Mouse (Mus musculus) kidney, embryonic 16.5 days (tissue): ENCODE results near the gene Tecpr2. TPM values are rescaled to one million over a fixed set of nuclear protein-coding genes. Genes with fewer than 3 reads are reported as not detected.

Source experiments
- ATAC-seq: fragments of 200-750 bp; cut with Nextera tagmentation; 2 replicates; pipeline ENCODE4 v1.8.0; 2017; ENCODE audit warnings: moderate TSS enrichment; ENCODE audit not compliant: low FRiP score, low TSS enrichment
- H3K27ac ChIP-seq: fragments of 300-500 bp; sonication (generic); 2 replicates; pipeline ENCODE4 v1.5.1; 2014; ENCODE audit warnings: low read length
- H3K27me3 ChIP-seq: fragments of 300-500 bp; sonication (generic); 2 replicates; pipeline ENCODE4 v1.6.1; 2014; ENCODE audit warnings: low read length, control low read depth, mixed read lengths; ENCODE audit not compliant: insufficient read depth
- H3K36me3 ChIP-seq: fragments of 300-500 bp; sonication (generic); 2 replicates; pipeline ENCODE4 v1.6.1; 2014; ENCODE audit warnings: low read length, control low read depth, mixed read lengths; ENCODE audit not compliant: insufficient read depth
- H3K4me1 ChIP-seq: fragments of 300-500 bp; sonication (generic); 2 replicates; pipeline ENCODE4 v1.6.1; 2014; ENCODE audit warnings: low read length, control low read depth, mixed read lengths; ENCODE audit not compliant: insufficient read depth
- H3K4me2 ChIP-seq: fragments of 300-500 bp; sonication (generic); replicated peaks from 2 replicates; pipeline ENCODE4 v1.6.1; 2014; ENCODE audit warnings: low read depth, low read length
- H3K4me3 ChIP-seq: fragments of 300-500 bp; sonication (generic); 2 replicates; pipeline ENCODE4 v1.5.1; 2014; ENCODE audit warnings: mild to moderate bottlenecking, low read length
- H3K9ac ChIP-seq: fragments of 300-500 bp; sonication (generic); replicated peaks from 2 replicates; pipeline ENCODE4 v1.6.1; 2014; ENCODE audit warnings: low read length
- H3K9me3 ChIP-seq: fragments of 300-500 bp; sonication (generic); 2 replicates; pipeline ENCODE4 v1.6.1; 2016; ENCODE audit warnings: low read length, control low read depth
- WGBS: fragments of 180-500 bp; shearing (Covaris S2); extraction: QIAGEN DNeasy Blood & Tissue Kit; methylation state at CpG from one replicate; pipeline ENCODE4 v1.1.7; 2014; 5-methylcytosine and 5-hydroxymethylcytosine counted together
- polyA plus RNA-seq: library from polyadenylated mRNA; unstranded; fragments of >200 nt; fragmentation: Nextera tagmentation; extraction: Ambion mirVana; gene quantifications from 2 replicates; pipeline ENCODE4 v1.2.1, GENCODE M21; 2015

The Tecpr2 gene
- polyA plus RNA-seq, 1 experiment from 2014 or later: 3.6 TPM

GRCm38 (mm10) chr12:110974295-110974694, 85.2 kb downstream of the Tecpr2 start:
- WGBS: 93% methylated on average over 7 of the region's 7 CpGs
- ATAC-seq: no peak
- H3K27ac ChIP-seq: no peak overlapping the region

GRCm38 (mm10) chr12:110974726-110975125, 85.7 kb downstream of the Tecpr2 start:
- peaks cover 20% of the 10 kb centered on the region for H3K36me3 ChIP-seq
- no peak overlapping the region for H3K27ac ChIP-seq
- peaks cover 10% of the 10 kb centered on the region for H3K4me1 ChIP-seq
- no peak for ATAC-seq
- no peaks in the 10 kb centered on the region for H3K27me3 ChIP-seq
- WGBS: 88% methylated on average over 6 of the region's 6 CpGs
- no peaks in the 10 kb centered on the region for H3K9me3 ChIP-seq
- no peak overlapping the region for H3K4me2 ChIP-seq
- no peak overlapping the region for H3K4me3 ChIP-seq
- no peak overlapping the region for H3K9ac ChIP-seq

More at GRCm38 (mm10) chr12:110974295-110974694, 85.2 kb downstream of the Tecpr2 start:
- no peak overlapping the region for H3K4me2 ChIP-seq
- H3K9me3 ChIP-seq: no peaks in the 10 kb centered on the region
- no peak overlapping the region for H3K4me3 ChIP-seq
- H3K27me3 ChIP-seq: no peaks in the 10 kb centered on the region
- H3K4me1 ChIP-seq: peaks cover 6% of the 10 kb centered on the region
- H3K9ac ChIP-seq: no peak overlapping the region
- peaks cover 23% of the 10 kb centered on the region for H3K36me3 ChIP-seq

- WGBS: 81% methylated on average over 5 of the region's 5 CpGs
- H3K27ac ChIP-seq: no peak overlapping the region
- peaks cover 11% of the 10 kb centered on the region for H3K4me1 ChIP-seq
- ATAC-seq: no peak
- H3K27me3 ChIP-seq: no peaks in the 10 kb centered on the region
- no peak overlapping the region for H3K4me2 ChIP-seq
- no peak overlapping the region for H3K9ac ChIP-seq
- no peaks in the 10 kb centered on the region for H3K9me3 ChIP-seq
- no peak overlapping the region for H3K4me3 ChIP-seq
- peaks cover 20% of the 10 kb centered on the region for H3K36me3 ChIP-seq
Measured at GRCm38 (mm10) chr12:110975385-110975784, 86.3 kb downstream of the Tecpr2 start.

GRCm38 (mm10) chr12:110975838-110976468, 86.9 kb downstream of the Tecpr2 start:
- H3K27me3 ChIP-seq: no peaks in the 10 kb centered on the region
- 83% methylated on average over 4 of the region's 4 CpGs for WGBS
- no peak for ATAC-seq
- no peak overlapping the region for H3K4me3 ChIP-seq
- no peaks in the 10 kb centered on the region for H3K9me3 ChIP-seq
- no peak overlapping the region for H3K27ac ChIP-seq
- H3K9ac ChIP-seq: no peak overlapping the region
- H3K36me3 ChIP-seq: peaks cover 20% of the 10 kb centered on the region
- no peak overlapping the region for H3K4me2 ChIP-seq
- H3K4me1 ChIP-seq: peaks cover 11% of the 10 kb centered on the region

GRCm38 (mm10) chr12:110976589-110977344, 87.7 kb downstream of the Tecpr2 start:
- 88% methylated on average over 60 of the region's 60 CpGs for WGBS
- ATAC-seq: no peak
- Histone ChIP-seq H3K9ac (no peak overlapping the region), H3K36me3 (peaks cover 20% of the 10 kb centered on the region), H3K4me3 (no peak overlapping the region), H3K27me3 (no peaks in the 10 kb centered on the region), H3K27ac (no peak overlapping the region), H3K9me3 (no peaks in the 10 kb centered on the region), H3K4me2 (no peak overlapping the region), H3K4me1 (peaks cover 11% of the 10 kb centered on the region)

- no peaks in the 10 kb centered on the region for H3K9me3 ChIP-seq
- H3K4me3 ChIP-seq: no peak overlapping the region
- WGBS: 95% methylated on average over 18 of the region's 18 CpGs
- no peak overlapping the region for H3K27ac ChIP-seq
- peaks cover 20% of the 10 kb centered on the region for H3K36me3 ChIP-seq
- no peak overlapping the region; the same call in 1 of the 2 replicates for H3K9ac ChIP-seq
- H3K4me2 ChIP-seq: peak overlapping the region; percentile 90; the same call in 1 of the 2 replicates
- H3K4me1 ChIP-seq: peaks cover 11% of the 10 kb centered on the region
- no peaks in the 10 kb centered on the region for H3K27me3 ChIP-seq
- ATAC-seq: no peak
Measured at GRCm38 (mm10) chr12:110977345-110977733, 88.3 kb downstream of the Tecpr2 start.

GRCm38 (mm10) chr12:110977896-110978606, 89.0 kb downstream of the Tecpr2 start:
- H3K4me1 ChIP-seq: peaks cover 11% of the 10 kb centered on the region
- peak overlapping the region; percentile 90 for H3K4me2 ChIP-seq
- peak overlapping the region; percentile 77 for H3K4me3 ChIP-seq
- peaks cover 20% of the 10 kb centered on the region for H3K36me3 ChIP-seq
- 35% methylated on average over 14 of the region's 14 CpGs for WGBS
- peak overlapping the region; percentile 66 for H3K27ac ChIP-seq
- no peaks in the 10 kb centered on the region for H3K27me3 ChIP-seq
- peak overlapping the region; percentile 78 for H3K9ac ChIP-seq
- no peak; the same call in 1 of the 2 replicates for ATAC-seq
- no peaks in the 10 kb centered on the region for H3K9me3 ChIP-seq

GRCm38 (mm10) chr12:110978607-110979406, 89.7 kb downstream of the Tecpr2 start, which contains the start of gene Ankrd9:
Ankrd9 (minus strand) TSS chr12:110979040.
- Histone ChIP-seq H3K4me3 (peak within 1 kb of the TSS; percentile 77), H3K27me3 (no peaks in the 10 kb centered on the region), H3K9me3 (no peaks in the 10 kb centered on the region), H3K9ac (peak within 1 kb of the TSS; percentile 78), H3K4me1 (peaks cover 11% of the 10 kb centered on the region), H3K27ac (peak within 1 kb of the TSS; percentile 66), H3K36me3 (peaks cover 20% of the 10 kb centered on the region), H3K4me2 (peak within 1 kb of the TSS; percentile 90)
- WGBS: under 1% methylated on average over 88 of the region's 90 CpGs
- peak; percentile 97 for ATAC-seq

GRCm38 (mm10) chr12:110979808-110980207, 90.7 kb downstream of the Tecpr2 start:
- Histone ChIP-seq H3K4me1 (peaks cover 18% of the 10 kb centered on the region), H3K36me3 (peaks cover 20% of the 10 kb centered on the region), H3K27me3 (no peaks in the 10 kb centered on the region), H3K27ac (no peak overlapping the region), H3K9me3 (no peaks in the 10 kb centered on the region), H3K4me2 (no peak overlapping the region), H3K9ac (peak overlapping the region; percentile 78), H3K4me3 (peak overlapping the region; percentile 77; the same call in 1 of the 2 replicates)
- no peak for ATAC-seq
- WGBS: 82% methylated on average over 3 of the region's 3 CpGs
